Mouse (Mus musculus): Measurements from ENCODE around the gene Mast4. TPM values are rescaled to one million over a fixed set of nuclear protein-coding genes. Genes with fewer than 3 reads are reported as not detected.

Mast4 gene
- total RNA-seq, 1 experiment from 2014 or later: 18.8 TPM

- ATAC-seq (replicated peaks in 1 of 2; ENCODE audit: insufficient read depth in 1 of 2, low FRiP score in 2 of 2, low TSS enrichment in 1 of 2, low read depth in 1 of 2, poor library complexity in 2 of 2, severe bottlenecking in 2 of 2): no peak
Measured at GRCm38 (mm10) chr13:102946024-102946821, 388.1 kb downstream of the Mast4 start.

- ATAC-seq (replicated peaks in 1 of 2; ENCODE audit: insufficient read depth in 1 of 2, low FRiP score in 2 of 2, low TSS enrichment in 1 of 2, low read depth in 1 of 2, poor library complexity in 2 of 2, severe bottlenecking in 2 of 2): no peak
Measured at GRCm38 (mm10) chr13:102945450-102945849, 388.8 kb downstream of the Mast4 start.

- ATAC-seq (replicated peaks in 1 of 2; ENCODE audit: insufficient read depth in 1 of 2, low FRiP score in 2 of 2, low TSS enrichment in 1 of 2, low read depth in 1 of 2, poor library complexity in 2 of 2, severe bottlenecking in 2 of 2): no peak
Measured at GRCm38 (mm10) chr13:102944516-102944915, 389.8 kb downstream of the Mast4 start.

GRCm38 (mm10) chr13:102942557-102942956 is 391.7 kb downstream of the Mast4 start:
- ATAC-seq (replicated peaks in 1 of 2; ENCODE audit: insufficient read depth in 1 of 2, low FRiP score in 2 of 2, low TSS enrichment in 1 of 2, low read depth in 1 of 2, poor library complexity in 2 of 2, severe bottlenecking in 2 of 2): no peak

- no peak for ATAC-seq (replicated peaks in 1 of 2; ENCODE audit: insufficient read depth in 1 of 2, low FRiP score in 2 of 2, low TSS enrichment in 1 of 2, low read depth in 1 of 2, poor library complexity in 2 of 2, severe bottlenecking in 2 of 2)
Measured at GRCm38 (mm10) chr13:102940476-102940875, 393.8 kb downstream of the Mast4 start.

GRCm38 (mm10) chr13:102936233-102936632 is 398.1 kb downstream of the Mast4 start:
- ATAC-seq (replicated peaks in 1 of 2; ENCODE audit: insufficient read depth in 1 of 2, low FRiP score in 2 of 2, low TSS enrichment in 1 of 2, low read depth in 1 of 2, poor library complexity in 2 of 2, severe bottlenecking in 2 of 2): no peak

- ATAC-seq (replicated peaks in 1 of 2; ENCODE audit: insufficient read depth in 1 of 2, low FRiP score in 2 of 2, low TSS enrichment in 1 of 2, low read depth in 1 of 2, poor library complexity in 2 of 2, severe bottlenecking in 2 of 2): no peak
Measured at GRCm38 (mm10) chr13:102935788-102936187, 398.5 kb downstream of the Mast4 start.

GRCm38 (mm10) chr13:102933702-102934101 is 400.6 kb downstream of the Mast4 start:
- ATAC-seq (replicated peaks in 1 of 2; ENCODE audit: insufficient read depth in 1 of 2, low FRiP score in 2 of 2, low TSS enrichment in 1 of 2, low read depth in 1 of 2, poor library complexity in 2 of 2, severe bottlenecking in 2 of 2): no peak

GRCm38 (mm10) chr13:102932434-102932833 is 401.9 kb downstream of the Mast4 start:
- ATAC-seq (replicated peaks in 1 of 2; ENCODE audit: insufficient read depth in 1 of 2, low FRiP score in 2 of 2, low TSS enrichment in 1 of 2, low read depth in 1 of 2, poor library complexity in 2 of 2, severe bottlenecking in 2 of 2): no peak

- ATAC-seq (replicated peaks in 1 of 2; ENCODE audit: insufficient read depth in 1 of 2, low FRiP score in 2 of 2, low TSS enrichment in 1 of 2, low read depth in 1 of 2, poor library complexity in 2 of 2, severe bottlenecking in 2 of 2): no peak
Measured at GRCm38 (mm10) chr13:102931951-102932350, 402.3 kb downstream of the Mast4 start.

GRCm38 (mm10) chr13:102925844-102926598 is 408.3 kb downstream of the Mast4 start:
- ATAC-seq (replicated peaks in 1 of 2; ENCODE audit: insufficient read depth in 1 of 2, low FRiP score in 2 of 2, low TSS enrichment in 1 of 2, low read depth in 1 of 2, poor library complexity in 2 of 2, severe bottlenecking in 2 of 2): no peak

- no peak for ATAC-seq (replicated peaks in 1 of 2; ENCODE audit: insufficient read depth in 1 of 2, low FRiP score in 2 of 2, low TSS enrichment in 1 of 2, low read depth in 1 of 2, poor library complexity in 2 of 2, severe bottlenecking in 2 of 2)
Measured at GRCm38 (mm10) chr13:102919741-102920140, 414.6 kb downstream of the Mast4 start.

GRCm38 (mm10) chr13:102918616-102919015 is 415.7 kb downstream of the Mast4 start:
- ATAC-seq (replicated peaks in 1 of 2; ENCODE audit: insufficient read depth in 1 of 2, low FRiP score in 2 of 2, low TSS enrichment in 1 of 2, low read depth in 1 of 2, poor library complexity in 2 of 2, severe bottlenecking in 2 of 2): no peak

- no peak for ATAC-seq (replicated peaks in 1 of 2; ENCODE audit: insufficient read depth in 1 of 2, low FRiP score in 2 of 2, low TSS enrichment in 1 of 2, low read depth in 1 of 2, poor library complexity in 2 of 2, severe bottlenecking in 2 of 2)
Measured at GRCm38 (mm10) chr13:102915341-102915740, 419.0 kb downstream of the Mast4 start.

- ATAC-seq (replicated peaks in 1 of 2; ENCODE audit: insufficient read depth in 1 of 2, low FRiP score in 2 of 2, low TSS enrichment in 1 of 2, low read depth in 1 of 2, poor library complexity in 2 of 2, severe bottlenecking in 2 of 2): no peak
Measured at GRCm38 (mm10) chr13:102914800-102915199, 419.5 kb downstream of the Mast4 start.

- no peak for ATAC-seq (replicated peaks in 1 of 2; ENCODE audit: insufficient read depth in 1 of 2, low FRiP score in 2 of 2, low TSS enrichment in 1 of 2, low read depth in 1 of 2, poor library complexity in 2 of 2, severe bottlenecking in 2 of 2)
Measured at GRCm38 (mm10) chr13:102913919-102914318, 420.4 kb downstream of the Mast4 start.

GRCm38 (mm10) chr13:102912867-102913266 is 421.4 kb downstream of the Mast4 start:
- no peak for ATAC-seq (replicated peaks in 1 of 2; ENCODE audit: insufficient read depth in 1 of 2, low FRiP score in 2 of 2, low TSS enrichment in 1 of 2, low read depth in 1 of 2, poor library complexity in 2 of 2, severe bottlenecking in 2 of 2)

GRCm38 (mm10) chr13:102909654-102910418 is 424.5 kb downstream of the Mast4 start:
- ATAC-seq (replicated peaks in 1 of 2; ENCODE audit: insufficient read depth in 1 of 2, low FRiP score in 2 of 2, low TSS enrichment in 1 of 2, low read depth in 1 of 2, poor library complexity in 2 of 2, severe bottlenecking in 2 of 2): no peak

All from hematopoietic stem cell, adult 5-6 weeks (primary cell).